Mouse (Mus musculus): Measurements from ENCODE around the gene Gpatch4.

- TF ChIP-seq CTCF (IDR thresholded peaks at IDR 0.05; ENCODE audit: control insufficient read depth, insufficient read depth, insufficient read length) (no peak), USF1 (IDR thresholded peaks at IDR 0.05; ENCODE audit: low read depth) (no peak), FOSL1 (IDR thresholded peaks at IDR 0.05; ENCODE audit: insufficient read depth, low read length, poor library complexity, severe bottlenecking) (no peak), MAX (IDR thresholded peaks at IDR 0.05) (no peak), MYOG (IDR thresholded peaks at IDR 0.05; ENCODE audit: control insufficient read depth, extremely low read depth, insufficient read length) (no peak), MYOD1 (IDR thresholded peaks at IDR 0.05; ENCODE audit: control insufficient read depth, insufficient read length, low read depth) (no peak), CEBPB (IDR thresholded peaks at IDR 0.05; ENCODE audit: low read depth) (no peak)
These were observed 41.9 kb upstream of the Gpatch4 start for GRCm38 (mm10) chr3:88000816-88001595.

Data from C2C12 (cell line).